Mouse (Mus musculus): ENCODE results near the gene Rbm24.

DNA sequence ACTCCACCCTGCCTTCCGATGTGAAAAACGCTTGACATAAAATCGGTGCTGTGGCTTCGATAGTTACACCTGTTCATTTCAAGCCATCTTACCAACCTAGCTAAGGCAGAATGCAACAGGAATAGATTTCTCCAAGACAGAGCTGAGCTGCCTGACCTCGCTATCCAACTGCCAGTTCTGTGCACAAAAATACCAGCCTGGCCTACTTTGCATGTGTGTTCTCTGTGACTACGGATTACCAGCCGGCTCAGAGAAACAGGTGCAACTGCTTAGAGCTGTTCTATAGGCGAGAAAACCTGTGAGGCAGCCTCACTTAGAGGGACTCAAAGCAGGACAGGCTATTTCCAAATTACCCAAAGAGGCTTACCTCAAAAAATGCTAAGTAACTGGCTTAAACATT lies 4.2 kb upstream of the Rbm24 start:
- no peak for TF ChIP-seq GATA1 (IDR thresholded peaks at IDR 0.05; ENCODE audit: borderline replicate concordance, low read length)
- no peak for TF ChIP-seq FLI1 (IDR thresholded peaks at IDR 0.05; ENCODE audit: low read length)
